Mouse (Mus musculus) erythroblast, embryonic 14.5 days (primary cell): ENCODE data around the gene Upp2. TPM values are rescaled to one million over a fixed set of nuclear protein-coding genes. Genes with fewer than 3 reads are reported as not detected.

Experiments
- H3K27me3 ChIP-seq: 2 replicates; pipeline ENCODE4 v1.6.1; 2012; ENCODE audit warnings: inconsistent platforms; ENCODE audit not compliant: control insufficient read depth
- H3K36me3 ChIP-seq: 2 replicates; pipeline ENCODE4 v1.6.1; 2012; ENCODE audit warnings: mild to moderate bottlenecking, inconsistent platforms; ENCODE audit not compliant: control insufficient read depth
- H3K4me1 ChIP-seq: 2 replicates; pipeline ENCODE4 v1.6.1; 2012; ENCODE audit warnings: inconsistent platforms; ENCODE audit not compliant: control insufficient read depth
- H3K4me3 ChIP-seq: replicated peaks from 2 replicates; pipeline ENCODE3; 2012; ENCODE audit warnings: moderate library complexity, mild to moderate bottlenecking, inconsistent platforms
- H3K9me3 ChIP-seq: 2 replicates; pipeline ENCODE4 v1.6.1; 2012; ENCODE audit warnings: low read length, inconsistent platforms, mixed read lengths; ENCODE audit not compliant: control insufficient read depth
- GATA1 ChIP-seq: IDR thresholded peaks from 2 replicates; pipeline ENCODE4 v1.6.1; 2012; ENCODE audit warnings: low read length, inconsistent platforms, mixed read lengths
- TAL1 ChIP-seq: IDR thresholded peaks from 3 replicates; pipeline ENCODE4 v1.6.1; 2012; ENCODE audit warnings: low read length, inconsistent platforms, mixed read lengths
- polyA plus RNA-seq: library from polyadenylated mRNA; stranded (reverse); fragments of >175 nt; gene quantifications from 2 replicates; pipeline ENCODE4 v1.2.3, GENCODE M21; 2012

The Upp2 gene
- polyA plus RNA-seq, 1 experiment: not detected

DNA sequence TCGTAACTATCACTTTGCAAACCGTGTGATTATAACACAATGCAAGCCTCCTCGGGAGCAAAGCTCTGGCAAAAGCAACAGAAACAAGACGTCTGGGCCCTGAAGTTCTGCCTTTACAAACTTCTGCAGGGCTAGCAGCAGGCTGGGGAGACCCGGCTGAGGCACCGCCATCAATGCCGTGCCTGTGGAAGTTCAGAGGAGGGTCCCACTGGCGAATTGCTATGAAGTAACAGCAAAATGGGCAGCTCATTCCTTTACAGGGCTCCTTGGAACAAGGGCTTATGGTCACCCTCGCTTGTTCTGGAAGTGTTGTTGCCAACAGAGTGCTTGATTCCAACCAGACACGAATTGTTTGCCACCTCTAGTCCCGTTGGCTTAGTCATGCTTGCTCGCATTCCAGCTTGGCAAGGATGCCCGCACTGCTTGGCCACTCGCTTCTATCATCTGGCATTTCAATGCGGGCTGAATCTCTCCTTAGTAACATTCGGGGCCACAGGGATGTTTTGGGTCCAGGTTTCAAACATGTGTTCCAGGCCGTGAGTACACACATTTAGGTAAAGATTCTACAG lies 29.8 kb downstream of the Upp2 start:
- Histone ChIP-seq H3K36me3 (no peaks in the 10 kb centered on the region), H3K4me3 (no peak overlapping the region), H3K4me1 (no peaks in the 10 kb centered on the region), H3K9me3 (no peaks in the 10 kb centered on the region), H3K27me3 (no peaks in the 10 kb centered on the region)
- TF ChIP-seq TAL1 (no peak), GATA1 (no peak)

DNA sequence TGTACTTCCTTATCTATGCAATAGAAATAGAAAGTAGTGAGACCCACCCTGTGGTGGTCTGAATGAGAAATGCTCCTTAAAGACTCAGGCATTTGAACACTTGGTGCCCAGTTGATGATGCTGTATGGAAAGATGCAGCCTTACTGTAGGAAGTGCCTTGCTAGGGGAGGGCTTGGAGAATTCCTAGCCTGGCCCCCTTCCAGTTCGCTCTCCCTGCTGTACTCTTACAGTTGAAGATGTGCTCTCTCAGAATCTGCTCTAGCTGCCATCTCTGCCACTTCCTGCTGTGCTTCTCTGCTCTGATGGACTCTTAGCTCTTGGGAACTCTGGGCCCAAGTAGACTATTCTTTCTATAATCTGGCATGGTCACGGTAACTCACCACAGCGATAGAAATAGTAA lies 30.5 kb downstream of the Upp2 start:
- no peaks in the 10 kb centered on the region for H3K4me1 ChIP-seq

DNA sequence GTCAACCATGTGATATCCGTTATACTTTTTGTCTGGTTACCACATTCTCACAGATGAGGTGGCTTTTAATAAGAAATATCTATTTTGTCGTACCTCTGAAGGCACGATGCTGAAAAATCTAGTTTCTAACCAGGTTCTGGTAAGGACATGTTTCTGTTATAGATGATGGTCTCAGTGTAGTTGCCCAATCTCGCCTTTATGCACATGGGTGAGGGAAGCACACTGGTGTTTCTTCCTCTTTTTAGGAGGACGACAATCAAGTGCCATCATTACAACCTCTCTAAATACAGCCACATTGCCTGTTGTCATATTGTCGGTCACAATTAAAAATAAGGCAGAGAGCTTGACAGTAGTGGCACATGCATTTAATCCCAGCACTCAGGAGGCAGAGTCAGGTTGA lies 32.5 kb downstream of the Upp2 start:
- Histone ChIP-seq H3K27me3 (no peaks in the 10 kb centered on the region), H3K4me3 (no peak overlapping the region), H3K9me3 (no peaks in the 10 kb centered on the region), H3K36me3 (no peaks in the 10 kb centered on the region), H3K4me1 (no peaks in the 10 kb centered on the region)
- TF ChIP-seq GATA1 (no peak), TAL1 (no peak)

More for the DNA sequence above, 30.5 kb downstream of the Upp2 start:
- TF ChIP-seq TAL1 (no peak), GATA1 (no peak)
- Histone ChIP-seq H3K4me3 (no peak overlapping the region), H3K9me3 (no peaks in the 10 kb centered on the region), H3K36me3 (no peaks in the 10 kb centered on the region), H3K27me3 (no peaks in the 10 kb centered on the region)

DNA sequence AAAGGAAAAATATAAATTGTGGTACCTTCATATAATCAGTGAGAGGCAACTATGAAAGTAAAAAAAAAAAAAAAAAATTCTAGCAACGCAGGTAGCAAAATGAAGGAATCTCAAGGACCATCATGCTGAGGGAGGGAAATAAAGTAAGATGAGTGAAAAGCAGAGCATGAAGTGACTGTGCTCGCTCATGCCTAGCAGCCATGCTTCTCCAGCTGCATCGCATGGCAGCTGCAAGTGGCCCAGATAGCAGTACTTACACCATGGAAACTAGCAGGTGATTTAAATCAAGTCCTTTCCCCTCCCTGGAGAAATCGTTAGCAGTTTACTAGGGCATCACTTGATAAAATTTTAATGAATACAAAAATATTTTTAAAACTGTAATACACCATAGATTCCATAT lies 34.3 kb downstream of the Upp2 start:
- no peaks in the 10 kb centered on the region for H3K9me3 ChIP-seq
- no peaks in the 10 kb centered on the region for H3K27me3 ChIP-seq
- H3K4me3 ChIP-seq: no peak overlapping the region
- H3K4me1 ChIP-seq: no peaks in the 10 kb centered on the region
- no peaks in the 10 kb centered on the region for H3K36me3 ChIP-seq
- TF ChIP-seq TAL1 (no peak), GATA1 (no peak)

DNA sequence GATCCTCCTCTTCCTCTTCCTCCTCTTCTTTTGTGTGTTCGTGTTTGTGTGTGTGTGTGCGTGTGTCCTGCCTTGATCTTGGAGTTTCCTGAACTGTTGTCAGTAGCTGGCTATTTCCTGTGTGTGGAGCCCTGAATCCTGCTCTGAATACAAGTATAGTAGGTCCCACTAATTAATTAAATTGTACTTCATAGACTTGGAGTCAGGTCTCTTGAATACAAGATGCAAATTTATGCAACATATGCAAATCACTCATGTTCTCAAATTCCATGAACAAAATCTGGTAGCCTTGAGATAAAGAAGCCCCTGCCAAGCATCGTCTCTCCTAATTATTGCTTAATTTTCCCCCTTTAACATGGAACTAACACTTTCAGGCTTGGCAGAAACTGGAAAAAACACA lies 36.3 kb downstream of the Upp2 start:
- Histone ChIP-seq H3K9me3 (no peaks in the 10 kb centered on the region), H3K36me3 (no peaks in the 10 kb centered on the region), H3K4me3 (no peak overlapping the region), H3K4me1 (no peaks in the 10 kb centered on the region), H3K27me3 (no peaks in the 10 kb centered on the region)
- no peak for TF ChIP-seq GATA1
- no peak for TF ChIP-seq TAL1

DNA sequence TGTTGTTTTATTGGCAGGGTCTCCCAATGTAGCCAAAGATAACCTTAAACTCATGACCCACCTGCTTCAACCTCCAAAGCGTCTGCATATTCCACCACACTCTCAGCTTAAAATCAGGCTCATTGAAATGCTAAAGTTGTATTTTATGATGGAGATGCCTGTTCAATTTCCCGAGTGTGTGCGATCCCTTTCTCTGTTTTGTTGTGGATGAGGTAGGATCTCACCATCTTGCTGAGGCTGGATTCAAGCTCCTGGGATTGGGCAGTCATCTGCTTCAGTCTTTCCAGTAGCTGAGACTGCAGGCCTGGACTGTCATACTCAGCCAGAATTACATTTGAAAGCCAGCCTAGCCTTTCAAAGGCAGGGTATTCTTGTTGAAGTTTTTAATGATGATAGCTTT lies 37.7 kb downstream of the Upp2 start:
- H3K4me3 ChIP-seq: no peak overlapping the region
- no peaks in the 10 kb centered on the region for H3K4me1 ChIP-seq
- H3K27me3 ChIP-seq: no peaks in the 10 kb centered on the region
- no peaks in the 10 kb centered on the region for H3K36me3 ChIP-seq
- TF ChIP-seq TAL1 (no peak), GATA1 (no peak)
- H3K9me3 ChIP-seq: no peaks in the 10 kb centered on the region

DNA sequence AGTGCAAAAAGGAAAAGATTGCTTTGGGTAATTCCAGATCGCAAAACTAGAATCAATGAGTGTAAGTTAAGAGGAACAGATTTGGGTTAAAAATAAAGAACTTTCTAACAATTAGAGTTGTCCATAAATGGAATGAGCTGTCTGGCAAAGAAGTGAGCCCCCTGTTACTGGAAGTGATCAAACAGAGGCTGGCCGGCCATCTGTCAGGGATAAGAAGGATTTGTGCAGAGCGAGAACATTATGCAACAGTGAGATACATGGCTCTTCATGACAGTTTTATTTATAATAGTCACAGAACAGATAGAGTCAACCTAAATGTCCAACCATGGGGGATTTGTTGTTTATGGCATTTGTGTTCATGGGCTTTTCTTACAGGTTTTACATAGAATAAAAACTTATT lies 46.6 kb downstream of the Upp2 start:
- no peaks in the 10 kb centered on the region for H3K9me3 ChIP-seq
- H3K4me3 ChIP-seq: no peak overlapping the region
- H3K4me1 ChIP-seq: no peaks in the 10 kb centered on the region
- TF ChIP-seq GATA1 (no peak), TAL1 (no peak)
- no peaks in the 10 kb centered on the region for H3K27me3 ChIP-seq
- no peaks in the 10 kb centered on the region for H3K36me3 ChIP-seq

DNA sequence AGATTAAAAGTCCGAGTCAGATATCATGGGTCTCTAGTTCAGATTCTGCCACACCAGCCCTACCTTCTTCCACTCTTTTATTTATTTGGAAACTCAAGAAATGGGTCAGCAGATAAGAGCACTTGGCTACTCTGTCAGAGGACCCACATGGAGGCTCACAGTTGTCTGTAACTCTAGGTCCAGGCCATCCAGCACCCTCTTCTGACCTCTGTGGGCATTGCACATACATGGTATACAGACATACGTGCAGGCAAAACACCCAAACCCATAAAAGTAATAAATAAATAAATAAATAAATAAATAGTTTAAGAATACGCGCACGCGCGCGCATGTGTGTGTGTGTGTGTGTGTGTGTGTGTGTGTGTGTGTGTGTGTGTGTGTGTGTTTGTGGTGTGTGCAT lies 47.8 kb downstream of the Upp2 start:
- TF ChIP-seq GATA1 (no peak), TAL1 (no peak)
- no peaks in the 10 kb centered on the region for H3K4me1 ChIP-seq

DNA sequence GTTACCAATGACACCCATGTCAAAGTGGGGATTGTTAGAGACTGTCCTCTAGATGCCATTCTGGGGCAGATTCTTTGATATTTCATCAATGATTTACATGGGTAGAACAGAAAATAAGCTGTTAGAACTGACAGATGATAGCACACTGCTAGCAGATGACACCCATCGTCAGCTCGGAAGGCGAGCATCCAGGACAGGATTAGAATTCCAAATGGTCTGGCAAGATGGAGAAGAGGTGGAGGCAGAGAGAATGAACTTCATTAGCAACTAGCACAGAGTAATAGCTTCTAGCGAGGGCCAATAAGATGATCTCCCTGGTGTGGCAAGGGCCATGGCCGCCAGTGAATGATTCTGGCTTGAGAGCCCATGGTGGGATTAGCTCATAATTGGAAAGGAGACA lies 48.7 kb downstream of the Upp2 start:
- H3K4me3 ChIP-seq: no peak overlapping the region
- no peak for TF ChIP-seq TAL1
- TF ChIP-seq GATA1: no peak
- no peaks in the 10 kb centered on the region for H3K9me3 ChIP-seq
- no peaks in the 10 kb centered on the region for H3K4me1 ChIP-seq
- no peaks in the 10 kb centered on the region for H3K36me3 ChIP-seq
- no peaks in the 10 kb centered on the region for H3K27me3 ChIP-seq

More for the DNA sequence above, 47.8 kb downstream of the Upp2 start:
- Histone ChIP-seq H3K27me3 (no peaks in the 10 kb centered on the region), H3K4me3 (no peak overlapping the region), H3K9me3 (no peaks in the 10 kb centered on the region), H3K36me3 (no peaks in the 10 kb centered on the region)

DNA sequence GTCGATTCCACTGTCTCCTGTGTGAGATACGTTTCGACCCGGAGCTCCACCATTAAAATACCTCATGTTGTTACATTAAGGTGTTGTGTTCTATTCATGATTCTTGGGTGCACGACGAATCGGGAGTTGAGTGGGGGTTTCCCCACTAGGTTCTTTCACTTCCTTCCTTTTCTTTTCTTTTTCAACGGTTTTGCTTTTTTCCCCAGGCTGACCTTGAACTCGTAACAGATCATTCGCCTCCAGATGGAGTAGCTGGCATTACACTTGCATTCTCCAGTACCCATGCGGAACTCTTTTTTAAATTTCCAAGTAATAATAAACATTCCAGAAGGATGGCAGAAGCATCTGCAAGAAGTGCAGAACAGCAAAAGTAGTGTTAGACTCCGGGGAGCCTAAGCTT lies 58.1 kb downstream of the Upp2 start:
- no peaks in the 10 kb centered on the region for H3K36me3 ChIP-seq
- no peaks in the 10 kb centered on the region for H3K9me3 ChIP-seq
- TF ChIP-seq GATA1 (no peak), TAL1 (no peak)
- no peaks in the 10 kb centered on the region for H3K27me3 ChIP-seq
- H3K4me3 ChIP-seq: no peak overlapping the region
- no peaks in the 10 kb centered on the region for H3K4me1 ChIP-seq
